Mouse (Mus musculus) mesoderm, embryonic 11.5 days (tissue): ENCODE measurements around the gene Exoc3.

Source experiments
- DNase-seq: peaks from one replicate; pipeline ENCODE4 v3.0.0-alpha.2; 2012; ENCODE audit warnings: low read depth, low spot score

Exoc3 gene

GRCm38 (mm10) chr13:74138906-74139647 lies 69.5 kb downstream of the Exoc3 start:
- no peak for DNase-seq

- DNase-seq: no peak
These were observed 78.6 kb downstream of the Exoc3 start for GRCm38 (mm10) chr13:74129909-74130308.

GRCm38 (mm10) chr13:74127571-74127970 lies 81.0 kb downstream of the Exoc3 start:
- no peak for DNase-seq

- DNase-seq: no peak
These were observed 85.9 kb downstream of the Exoc3 start for GRCm38 (mm10) chr13:74122632-74123031.

GRCm38 (mm10) chr13:74121795-74122330 lies 86.7 kb downstream of the Exoc3 start:
- no peak for DNase-seq

- peak; percentile 17 for DNase-seq
These were observed 87.4 kb downstream of the Exoc3 start, which contains the start of gene Slc9a3 for GRCm38 (mm10) chr13:74121141-74121602. Gene Slc9a3, plus strand, starts transcription at chr13:74121457.
